Mouse (Mus musculus): ENCODE measurements at regions not wholly inside any gene's neighbourhood (a gene's known extent, or its start where the extent isn't known, plus 50 kb on each side); places are given as distances from the start of the nearest gene placed in this dataset.

DNA sequence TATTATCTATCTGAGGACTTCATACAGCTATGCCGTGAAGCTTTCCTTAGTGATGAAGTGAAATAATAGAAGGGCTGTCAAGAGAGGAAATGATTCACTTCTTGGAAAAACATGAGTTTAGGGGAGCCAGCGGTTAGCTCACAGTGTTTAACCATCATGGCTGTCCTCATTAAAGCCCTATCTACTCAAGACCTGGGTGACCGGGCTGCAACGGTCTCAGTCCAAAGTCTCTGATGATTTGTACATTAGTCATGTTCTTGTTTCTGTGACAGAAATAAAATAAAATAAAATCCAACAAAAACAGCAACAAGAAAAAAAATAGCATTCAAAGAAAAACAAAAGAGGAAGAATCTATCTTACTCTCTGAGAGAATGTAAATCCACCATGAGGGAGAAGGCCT, 555.4 kb upstream of the Kirrel3 start:
- DNase-seq (ENCODE audit: low spot score): no peak

GRCm38 (mm10) chr9:33934071-33934470, 551.6 kb upstream of the Kirrel3 start:
- DNase-seq (ENCODE audit: low spot score): no peak

- no peak for DNase-seq (ENCODE audit: low spot score)
Observed at GRCm38 (mm10) chr9:33954319-33954718, 531.4 kb upstream of the Kirrel3 start.

All from ovary, postnatal 36 days (tissue).